Mouse (Mus musculus): ENCODE measurements at regions not wholly inside any gene's neighbourhood (a gene's known extent, or its start where the extent isn't known, plus 50 kb on each side); places are given as distances from the start of the nearest gene placed in this dataset.

GRCm38 (mm10) chr16:85347621-85348020 is 174.1 kb upstream of the App start:
- WGBS, result 89% methylated on average over 4 of the region's 4 CpGs
- no peak for ATAC-seq (replicated peaks; ENCODE audit: extremely low read depth, insufficient read depth, low FRiP score)
- Histone ChIP-seq H3K4me3 (ENCODE audit: low read length) (no peak overlapping the region), H3K4me1 (ENCODE audit: control insufficient read depth, insufficient read depth, low read length) (no peaks in the 10 kb centered on the region), H3K4me2 (ENCODE audit: low read depth, low read length) (no peak overlapping the region), H3K27ac (ENCODE audit: low read length) (no peak overlapping the region), H3K9ac (ENCODE audit: low read length) (no peak overlapping the region), H3K27me3 (ENCODE audit: control insufficient read depth, insufficient read depth, low read length) (no peaks in the 10 kb centered on the region), H3K9me3 (replicated peaks; ENCODE audit: control insufficient read depth, low read length) (no peaks in the 10 kb centered on the region), H3K36me3 (ENCODE audit: control insufficient read depth, insufficient read depth) (no peaks in the 10 kb centered on the region)

DNA sequence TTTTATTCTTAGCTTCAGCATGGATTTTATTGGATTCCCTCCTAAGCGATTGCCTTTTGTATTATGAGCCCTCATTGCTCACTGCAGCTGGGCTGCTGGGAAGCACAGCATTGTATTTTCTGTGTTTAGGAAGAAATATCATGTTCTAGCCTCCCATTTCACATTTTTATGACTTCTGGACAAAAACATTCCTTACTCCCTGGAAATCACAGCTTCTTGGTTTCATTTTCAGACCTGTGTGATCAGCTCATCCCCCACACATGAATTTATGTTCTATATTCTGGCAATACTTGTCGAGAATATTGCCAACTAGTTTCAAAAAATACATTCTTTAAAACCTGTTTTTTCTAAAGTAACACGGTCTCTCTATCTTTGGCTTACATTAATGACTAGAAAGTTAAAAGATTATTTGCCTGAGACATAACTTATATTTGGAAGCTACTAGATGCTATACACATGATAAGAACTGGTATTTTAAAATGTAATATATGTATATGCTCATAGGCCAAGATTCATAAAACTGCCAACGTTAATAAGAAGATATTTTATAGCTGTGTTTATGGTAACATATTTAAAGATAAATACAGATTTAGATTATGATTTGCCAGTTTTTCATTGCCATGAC is 163.0 kb upstream of the App start:
- Histone ChIP-seq H3K27me3 (ENCODE audit: control insufficient read depth, insufficient read depth, low read length) (no peaks in the 10 kb centered on the region), H3K4me3 (ENCODE audit: low read length) (no peak overlapping the region), H3K9ac (ENCODE audit: low read length) (no peak overlapping the region), H3K36me3 (ENCODE audit: control insufficient read depth, insufficient read depth) (no peaks in the 10 kb centered on the region), H3K27ac (ENCODE audit: low read length) (no peak overlapping the region), H3K4me2 (ENCODE audit: low read depth, low read length) (no peak overlapping the region), H3K4me1 (ENCODE audit: control insufficient read depth, insufficient read depth, low read length) (no peaks in the 10 kb centered on the region), H3K9me3 (replicated peaks; ENCODE audit: control insufficient read depth, low read length) (no peaks in the 10 kb centered on the region)
- ATAC-seq (replicated peaks; ENCODE audit: extremely low read depth, insufficient read depth, low FRiP score), result no peak
- WGBS, result 78% methylated on average over 4 of the region's 4 CpGs

GRCm38 (mm10) chr16:85333543-85333942 is 160.0 kb upstream of the App start:
- Histone ChIP-seq H3K36me3 (ENCODE audit: control insufficient read depth, insufficient read depth) (no peaks in the 10 kb centered on the region), H3K4me3 (ENCODE audit: low read length) (no peak overlapping the region), H3K4me2 (ENCODE audit: low read depth, low read length) (no peak overlapping the region), H3K4me1 (ENCODE audit: control insufficient read depth, insufficient read depth, low read length) (no peaks in the 10 kb centered on the region), H3K9ac (ENCODE audit: low read length) (no peak overlapping the region), H3K27ac (ENCODE audit: low read length) (no peak overlapping the region), H3K9me3 (replicated peaks; ENCODE audit: control insufficient read depth, low read length) (no peaks in the 10 kb centered on the region), H3K27me3 (ENCODE audit: control insufficient read depth, insufficient read depth, low read length) (no peaks in the 10 kb centered on the region)
- no peak for ATAC-seq (replicated peaks; ENCODE audit: extremely low read depth, insufficient read depth, low FRiP score)
- 46% methylated on average over 3 of the region's 3 CpGs for WGBS

- H3K36me3 ChIP-seq (ENCODE audit: control insufficient read depth, insufficient read depth), result no peaks in the 10 kb centered on the region
- H3K4me3 ChIP-seq (ENCODE audit: low read length), result no peak overlapping the region
- H3K9ac ChIP-seq (ENCODE audit: low read length), result no peak overlapping the region
- no peak overlapping the region for H3K27ac ChIP-seq (ENCODE audit: low read length)
- ATAC-seq (replicated peaks; ENCODE audit: extremely low read depth, insufficient read depth, low FRiP score), result no peak
- no peaks in the 10 kb centered on the region for H3K4me1 ChIP-seq (ENCODE audit: control insufficient read depth, insufficient read depth, low read length)
- no peaks in the 10 kb centered on the region for H3K9me3 ChIP-seq (replicated peaks; ENCODE audit: control insufficient read depth, low read length)
- WGBS, result 67% methylated on average over 8 of the region's 8 CpGs
- H3K27me3 ChIP-seq (ENCODE audit: control insufficient read depth, insufficient read depth, low read length), result no peaks in the 10 kb centered on the region
- H3K4me2 ChIP-seq (ENCODE audit: low read depth, low read length), result no peak overlapping the region
Measured at GRCm38 (mm10) chr16:85312018-85312417, 138.5 kb upstream of the App start.

DNA sequence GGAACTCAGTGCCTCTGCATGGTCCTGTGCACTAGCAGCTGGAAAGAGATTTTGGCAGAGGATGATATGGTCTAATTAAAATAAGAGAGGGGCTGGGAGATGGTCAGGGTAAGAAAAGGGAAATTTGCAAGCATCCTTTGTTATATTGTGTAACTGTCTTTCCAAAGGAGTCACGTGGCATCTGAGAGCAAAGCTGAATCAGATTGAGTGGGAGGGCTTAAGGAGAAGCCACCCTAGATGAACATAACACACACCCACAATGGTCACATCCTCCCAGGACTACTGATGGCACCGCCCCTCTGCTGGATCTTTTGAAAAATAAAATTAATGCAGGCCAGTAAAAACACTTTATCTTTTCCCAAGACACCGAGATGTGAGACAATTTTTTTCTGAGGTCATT is 135.9 kb upstream of the App start:
- WGBS, result 66% methylated on average over 3 of the region's 3 CpGs
- Histone ChIP-seq H3K36me3 (ENCODE audit: control insufficient read depth, insufficient read depth) (no peaks in the 10 kb centered on the region), H3K4me3 (ENCODE audit: low read length) (no peak overlapping the region), H3K27me3 (ENCODE audit: control insufficient read depth, insufficient read depth, low read length) (no peaks in the 10 kb centered on the region), H3K27ac (ENCODE audit: low read length) (no peak overlapping the region), H3K4me1 (ENCODE audit: control insufficient read depth, insufficient read depth, low read length) (no peaks in the 10 kb centered on the region), H3K9me3 (replicated peaks; ENCODE audit: control insufficient read depth, low read length) (no peaks in the 10 kb centered on the region), H3K4me2 (ENCODE audit: low read depth, low read length) (no peak overlapping the region), H3K9ac (ENCODE audit: low read length) (no peak overlapping the region)
- no peak for ATAC-seq (replicated peaks; ENCODE audit: extremely low read depth, insufficient read depth, low FRiP score)

DNA sequence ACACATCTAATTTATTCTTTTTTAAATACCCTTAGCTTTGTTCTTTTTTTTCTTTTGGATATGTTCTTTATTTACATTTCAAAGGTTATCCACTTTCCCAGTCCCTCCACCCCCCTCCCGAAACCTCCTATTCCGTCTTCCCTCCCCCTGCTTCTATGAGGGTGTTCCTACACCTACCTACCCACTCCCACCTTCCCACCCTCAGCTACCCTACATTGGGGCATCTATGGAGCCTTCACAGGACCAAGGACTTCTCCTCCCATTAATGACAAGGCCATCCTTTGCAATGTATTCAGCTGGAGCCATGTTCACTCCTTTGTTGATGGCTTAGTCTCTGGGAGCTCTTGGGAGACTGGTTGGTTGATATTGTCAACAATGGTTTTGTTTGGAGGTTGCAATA is 134.9 kb upstream of the App start:
- 81% methylated on average over 2 of the region's 2 CpGs for WGBS
- no peak for ATAC-seq (replicated peaks; ENCODE audit: extremely low read depth, insufficient read depth, low FRiP score)
- H3K4me3 ChIP-seq (ENCODE audit: low read length), result no peak overlapping the region

DNA sequence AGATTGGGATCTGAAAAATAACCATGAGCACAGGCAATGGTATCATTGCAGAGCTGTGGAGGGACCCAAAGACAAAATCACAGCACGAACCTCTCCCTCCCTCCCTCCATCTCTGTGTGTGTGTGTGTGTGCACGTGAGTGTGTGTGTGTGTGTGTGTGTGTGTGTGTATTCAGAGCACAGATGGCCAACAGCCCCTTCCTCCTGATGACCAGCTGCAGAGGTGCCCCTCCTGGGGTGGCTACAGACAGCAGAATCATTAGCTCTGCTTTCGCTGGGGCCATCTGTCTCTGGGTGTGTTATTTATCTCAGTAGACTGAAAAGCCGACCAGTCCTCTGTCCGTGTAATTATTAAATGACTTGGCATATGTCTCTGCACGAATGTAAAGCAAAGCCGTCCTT is 134.4 kb upstream of the App start:
- H3K36me3 ChIP-seq (ENCODE audit: control insufficient read depth, insufficient read depth), result no peaks in the 10 kb centered on the region
- no peak overlapping the region for H3K4me2 ChIP-seq (ENCODE audit: low read depth, low read length)
- 63% methylated on average over 7 of the region's 7 CpGs for WGBS
- H3K9ac ChIP-seq (ENCODE audit: low read length), result no peak overlapping the region
- no peaks in the 10 kb centered on the region for H3K27me3 ChIP-seq (ENCODE audit: control insufficient read depth, insufficient read depth, low read length)
- H3K9me3 ChIP-seq (replicated peaks; ENCODE audit: control insufficient read depth, low read length), result no peaks in the 10 kb centered on the region
- ATAC-seq (replicated peaks; ENCODE audit: extremely low read depth, insufficient read depth, low FRiP score), result no peak
- H3K4me3 ChIP-seq (ENCODE audit: low read length), result no peak overlapping the region
- H3K4me1 ChIP-seq (ENCODE audit: control insufficient read depth, insufficient read depth, low read length), result no peaks in the 10 kb centered on the region
- no peak overlapping the region for H3K27ac ChIP-seq (ENCODE audit: low read length)

More for the DNA sequence above, 134.9 kb upstream of the App start:
- Histone ChIP-seq H3K27me3 (ENCODE audit: control insufficient read depth, insufficient read depth, low read length) (no peaks in the 10 kb centered on the region), H3K27ac (ENCODE audit: low read length) (no peak overlapping the region), H3K9ac (ENCODE audit: low read length) (no peak overlapping the region), H3K36me3 (ENCODE audit: control insufficient read depth, insufficient read depth) (no peaks in the 10 kb centered on the region), H3K9me3 (replicated peaks; ENCODE audit: control insufficient read depth, low read length) (no peaks in the 10 kb centered on the region), H3K4me2 (ENCODE audit: low read depth, low read length) (no peak overlapping the region), H3K4me1 (ENCODE audit: control insufficient read depth, insufficient read depth, low read length) (no peaks in the 10 kb centered on the region)

DNA sequence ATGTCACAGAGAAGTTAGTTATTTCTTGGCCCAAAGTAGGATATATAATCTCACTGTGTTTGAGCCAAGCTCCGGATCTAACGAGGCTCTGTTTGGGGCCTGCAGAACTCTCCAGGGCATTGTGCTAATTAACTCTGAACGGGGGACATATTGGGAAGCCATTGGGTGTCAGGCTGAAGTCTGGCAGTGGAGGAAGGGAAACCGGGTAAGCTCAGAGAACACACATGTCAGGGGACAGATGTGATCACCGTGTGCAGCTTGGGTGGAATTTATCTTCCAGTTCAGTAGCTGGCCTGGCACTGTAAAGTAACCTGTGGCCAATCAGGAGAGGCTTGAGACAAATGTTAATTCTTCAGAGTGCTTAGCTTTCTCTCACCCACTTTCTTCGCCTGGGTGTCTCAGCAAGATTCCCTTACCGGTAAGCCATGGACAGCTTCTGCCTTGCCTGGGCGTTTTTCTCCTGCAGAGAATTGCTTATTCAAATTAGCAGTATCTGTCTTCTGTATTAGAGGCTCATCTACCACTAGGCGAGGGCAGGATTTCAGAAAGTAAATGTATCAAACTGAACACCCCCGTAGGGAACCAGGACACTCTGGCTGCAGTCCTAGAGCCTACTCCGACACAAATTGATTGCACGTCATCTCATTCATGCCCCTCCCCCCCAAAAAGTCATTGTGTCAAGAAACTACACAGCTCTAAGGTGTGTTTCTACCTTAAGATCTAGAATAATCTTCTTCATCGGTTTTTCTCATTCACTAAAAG is 126.7 kb upstream of the App start:
- Histone ChIP-seq H3K36me3 (ENCODE audit: control insufficient read depth, insufficient read depth) (no peaks in the 10 kb centered on the region), H3K4me3 (ENCODE audit: low read length) (no peak overlapping the region), H3K9me3 (replicated peaks; ENCODE audit: control insufficient read depth, low read length) (no peaks in the 10 kb centered on the region), H3K27me3 (ENCODE audit: control insufficient read depth, insufficient read depth, low read length) (no peaks in the 10 kb centered on the region), H3K9ac (ENCODE audit: low read length) (no peak overlapping the region), H3K4me2 (ENCODE audit: low read depth, low read length) (no peak overlapping the region), H3K4me1 (ENCODE audit: control insufficient read depth, insufficient read depth, low read length) (no peaks in the 10 kb centered on the region), H3K27ac (ENCODE audit: low read length) (no peak overlapping the region)
- 59% methylated on average over 13 of the region's 13 CpGs for WGBS
- no peak for ATAC-seq (replicated peaks; ENCODE audit: extremely low read depth, insufficient read depth, low FRiP score)

DNA sequence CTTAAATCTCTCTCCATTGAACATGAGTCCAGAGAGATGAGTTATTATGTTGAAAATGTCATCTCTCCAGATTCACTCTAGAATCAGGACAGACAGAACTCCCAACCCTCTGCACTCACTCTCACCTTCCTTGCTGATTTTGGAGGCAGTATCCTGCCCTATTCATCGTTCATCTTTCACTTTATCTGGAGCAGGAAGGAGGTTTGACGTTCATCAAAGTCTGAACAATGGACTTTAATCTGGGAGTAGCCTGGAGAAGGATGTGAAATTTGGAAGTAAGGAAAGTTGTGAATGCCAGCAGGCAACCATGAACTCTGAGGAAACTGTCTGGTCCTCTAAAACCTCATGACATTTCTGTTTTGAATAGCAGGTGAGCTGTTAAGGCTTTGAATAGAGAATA is 125.0 kb upstream of the App start:
- WGBS, result 28% methylated on average over 2 of the region's 2 CpGs
- H3K27ac ChIP-seq (ENCODE audit: low read length), result no peak overlapping the region
- no peak for ATAC-seq (replicated peaks; ENCODE audit: extremely low read depth, insufficient read depth, low FRiP score)

More for the DNA sequence above, 125.0 kb upstream of the App start:
- H3K4me3 ChIP-seq (ENCODE audit: low read length), result no peak overlapping the region
- H3K36me3 ChIP-seq (ENCODE audit: control insufficient read depth, insufficient read depth), result no peaks in the 10 kb centered on the region
- no peak overlapping the region for H3K9ac ChIP-seq (ENCODE audit: low read length)
- no peaks in the 10 kb centered on the region for H3K27me3 ChIP-seq (ENCODE audit: control insufficient read depth, insufficient read depth, low read length)
- H3K9me3 ChIP-seq (replicated peaks; ENCODE audit: control insufficient read depth, low read length), result no peaks in the 10 kb centered on the region
- no peak overlapping the region for H3K4me2 ChIP-seq (ENCODE audit: low read depth, low read length)
- no peaks in the 10 kb centered on the region for H3K4me1 ChIP-seq (ENCODE audit: control insufficient read depth, insufficient read depth, low read length)
